Mouse (Mus musculus) embryonic fibroblast, embryonic 13.5 days (primary cell): ENCODE results near the gene Ptcd1.

Source experiments
- CTCF ChIP-seq: IDR thresholded peaks from 2 replicates; pipeline ENCODE4 v1.5.1; 2011; ENCODE audit warnings: mild to moderate bottlenecking, control low read depth, low read length, moderate library complexity, borderline replicate concordance; ENCODE audit not compliant: insufficient read depth
- POLR2A ChIP-seq: IDR thresholded peaks from 2 replicates; pipeline ENCODE4 v1.6.1; 2011; ENCODE audit warnings: low read depth, mild to moderate bottlenecking, control low read depth, low read length, moderate library complexity

DNA sequence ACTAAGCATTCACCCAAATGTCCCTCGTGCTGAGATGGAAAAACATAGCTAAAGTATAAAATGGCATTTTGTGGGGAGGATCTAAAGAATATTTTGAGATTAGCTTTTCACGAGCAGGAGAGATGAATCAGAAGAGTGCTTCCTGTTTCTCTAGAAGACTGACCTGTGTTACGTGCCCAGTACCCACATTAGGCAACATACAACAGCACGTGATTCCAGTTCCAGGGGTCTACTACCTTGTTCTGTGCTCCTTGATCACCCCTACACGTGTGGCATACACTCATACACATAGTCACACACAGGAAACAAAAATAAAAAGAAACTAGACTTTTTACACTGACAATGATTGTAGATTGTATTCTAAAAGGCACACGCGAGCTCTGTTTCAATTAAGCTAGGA lies 33.5 kb upstream of the Ptcd1 start:
- TF ChIP-seq CTCF (no peak), POLR2A (no peak)
